10 mouse cellular contexts compared by ENCODE assay signal in the genomic region with DNA sequence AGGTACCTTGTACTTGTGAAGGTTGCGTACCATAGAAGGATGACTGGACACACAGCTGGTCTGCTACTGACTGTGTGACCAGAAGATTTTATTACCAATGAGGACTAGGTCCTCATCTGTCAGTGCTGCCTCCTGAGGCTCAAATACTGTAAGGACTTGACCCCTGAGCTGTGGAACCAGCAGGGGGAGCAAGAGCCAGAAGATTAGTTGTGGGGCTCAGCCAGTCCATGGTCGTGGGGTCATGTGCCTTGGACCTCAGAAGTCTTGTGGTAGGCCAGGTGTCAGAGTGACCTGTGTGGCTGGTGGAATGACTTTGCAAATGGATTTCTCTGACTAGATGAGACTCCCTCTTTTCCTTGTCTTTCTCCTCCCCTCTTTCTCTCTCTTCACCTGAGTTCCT. TPM values are rescaled to one million over a fixed set of nuclear protein-coding genes. Genes with fewer than 3 reads are reported as not detected.
DNase-seq lines count a peak whose midpoint lies in the region; ATAC-seq and TF ChIP-seq lines count a peak whose summit lies in the region.
"Had no signal": no experiment of that assay in that cellular context is flagged by ENCODE, and none has a peak within 500 bp of the region (broad histone marks: within the 10 kb centered on the region; RNA-seq: fewer than 3 reads in every experiment).

No protein-coding gene starts in this region.

- H3K4me3 ChIP-seq in kidney, embryonic 14.5 days (ENCODE audit: low read length), result no peak overlapping the region
- H3K4me3 ChIP-seq in ES-Bruce4 (ENCODE audit: low read depth, low read length), result no peak overlapping the region
- H3K4me3 ChIP-seq in liver, embryonic 14.5 days (ENCODE audit: insufficient read depth in 1 of 2, low read depth in 2 of 2, low read length in 2 of 2), result no peak overlapping the region
- no peak overlapping the region for H3K4me3 ChIP-seq in midbrain, embryonic 10.5 days

- H3K27ac ChIP-seq in kidney, embryonic 14.5 days (ENCODE audit: low read depth, low read length), result no peak overlapping the region
- no peak overlapping the region for H3K27ac ChIP-seq in ES-Bruce4 (ENCODE audit: insufficient read depth, low read length)
- no peak overlapping the region for H3K27ac ChIP-seq in liver, embryonic 14.5 days
- no peak overlapping the region for H3K27ac ChIP-seq in midbrain, embryonic 10.5 days (replicated peaks)

- peak; percentile 1 to 35 for DNase-seq in kidney, adult 8-10 months
- DNase-seq in adrenal gland, postnatal 14 days, result peak; percentile 57
- DNase-seq in liver, embryonic 14.5 days (ENCODE audit: low read depth in 3 of 3, low spot score in 3 of 3), result no peak
- no peak for DNase-seq in yolk sac, embryonic 10.5 days (ENCODE audit: low spot score)
- DNase-seq in cerebellum, adult 11-12 months, result no peak
- no peak for DNase-seq in midbrain, embryonic 10.5 days (ENCODE audit: low spot score)

- H3K4me1 ChIP-seq in kidney, embryonic 14.5 days (ENCODE audit: control insufficient read depth, insufficient read depth, low read length), result no peaks in the 10 kb centered on the region
- H3K4me1 ChIP-seq in ES-Bruce4 (ENCODE audit: control insufficient read depth, insufficient read depth, low read length), result no peaks in the 10 kb centered on the region
- no peaks in the 10 kb centered on the region for H3K4me1 ChIP-seq in liver, embryonic 14.5 days (replicated peaks; ENCODE audit: control insufficient read depth in 2 of 2, insufficient read depth in 2 of 2, low read length in 1 of 2)
- H3K4me1 ChIP-seq in midbrain, embryonic 10.5 days, result no peaks in the 10 kb centered on the region

- H3K36me3 ChIP-seq in kidney, embryonic 14.5 days (ENCODE audit: control insufficient read depth, insufficient read depth, low read length), result no peaks in the 10 kb centered on the region
- H3K36me3 ChIP-seq in ES-Bruce4 (ENCODE audit: control insufficient read depth, insufficient read depth, low read length, poor library complexity, severe bottlenecking), result no peaks in the 10 kb centered on the region
- no peaks in the 10 kb centered on the region for H3K36me3 ChIP-seq in liver, embryonic 14.5 days (replicated peaks; ENCODE audit: control insufficient read depth, insufficient read depth, low read depth)
- no peaks in the 10 kb centered on the region for H3K36me3 ChIP-seq in midbrain, embryonic 10.5 days

- TF ChIP-seq POLR2A in ES-Bruce4 (IDR thresholded peaks at IDR 0.05; ENCODE audit: insufficient read depth, low read length), result no peak

- H3K9me3 ChIP-seq in kidney, embryonic 14.5 days (ENCODE audit: control insufficient read depth, low read length), result no peaks in the 10 kb centered on the region
- H3K9me3 ChIP-seq in ES-Bruce4 (replicated peaks; ENCODE audit: control insufficient read depth, insufficient read depth, low read length, poor library complexity, severe bottlenecking), result no peaks in the 10 kb centered on the region
- H3K9me3 ChIP-seq in liver, embryonic 14.5 days (ENCODE audit: control insufficient read depth, low read length), result no peaks in the 10 kb centered on the region
- H3K9me3 ChIP-seq in midbrain, embryonic 10.5 days (replicated peaks), result no peaks in the 10 kb centered on the region

- H3K9ac ChIP-seq in kidney, embryonic 14.5 days (ENCODE audit: low read depth, low read length), result no peak overlapping the region
- no peak overlapping the region for H3K9ac ChIP-seq in ES-Bruce4 (ENCODE audit: low read depth, poor library complexity, severe bottlenecking)
- no peak overlapping the region for H3K9ac ChIP-seq in liver, embryonic 14.5 days (replicated peaks)

- peak; percentile 46 for TF ChIP-seq CTCF in ES-Bruce4 (IDR thresholded peaks at IDR 0.05; ENCODE audit: low read depth, low read length)
- TF ChIP-seq CTCF in liver, embryonic 14.5 days (IDR thresholded peaks at IDR 0.05; ENCODE audit: low read depth), result peak; percentile 61

- no peak for TF ChIP-seq EP300 in ES-Bruce4 (IDR thresholded peaks at IDR 0.05; ENCODE audit: insufficient read depth, low read depth, low read length)
- TF ChIP-seq EP300 in liver, embryonic 14.5 days (IDR thresholded peaks at IDR 0.05; ENCODE audit: low read depth), result no peak

- WGBS in kidney, embryonic 14.5 days, result 78% methylated on average over 2 of the region's 2 CpGs
- 45% methylated on average over 2 of the region's 2 CpGs for WGBS in liver, embryonic 14.5 days (ENCODE audit: insufficient replicate concordance)
- 84% methylated on average over 2 of the region's 2 CpGs for WGBS in midbrain, embryonic 10.5 days

- ATAC-seq in kidney, embryonic 14.5 days (ENCODE audit: low FRiP score, low TSS enrichment), result no peak
- ATAC-seq in liver, embryonic 14.5 days (ENCODE audit: insufficient read depth), result no peak

- H3K4me2 ChIP-seq in kidney, embryonic 14.5 days (replicated peaks; ENCODE audit: low read depth, low read length), result no peak overlapping the region
- H3K4me2 ChIP-seq in liver, embryonic 14.5 days (ENCODE audit: low read depth), result no peak overlapping the region

- H3K27me3 ChIP-seq in kidney, embryonic 14.5 days (ENCODE audit: control insufficient read depth, insufficient read depth, low read length), result no peaks in the 10 kb centered on the region
- no peaks in the 10 kb centered on the region; the same call in 1 of the 2 replicates for H3K27me3 ChIP-seq in ES-Bruce4 (ENCODE audit: control insufficient read depth, insufficient read depth, low read length, poor library complexity, severe bottlenecking)
- no peaks in the 10 kb centered on the region for H3K27me3 ChIP-seq in liver, embryonic 14.5 days (ENCODE audit: control insufficient read depth, insufficient read depth, low read length)
- H3K27me3 ChIP-seq in midbrain, embryonic 10.5 days (ENCODE audit: low read depth, poor library complexity, severe bottlenecking), result no peaks in the 10 kb centered on the region

RNA-seq across cellular contexts. Expression of a gene that starts 29.5 kb away (rescaled TPM):
- polyA plus RNA-seq in kidney, embryonic 14.5 days (2014; fragmentation: Nextera tagmentation; extraction: Ambion mirVana), result not detected in 2 replicates
- not detected in 2 replicates for polyA plus RNA-seq in ES-Bruce4 (2011; ENCODE audit: insufficient read depth, insufficient read length, low read depth, missing spikeins)
- not detected in 2 replicates for total RNA-seq in adrenal gland, postnatal 14 days (2021)
- polyA plus RNA-seq in liver, embryonic 14.5 days (2012; rRNA removed), result not detected in 2 replicates
- polyA plus RNA-seq in liver, embryonic 14.5 days (2014; fragmentation: Nextera tagmentation; extraction: Ambion mirVana), result not detected in 2 replicates
- 1.4 and 2.0 TPM in 2 replicates for polyA plus RNA-seq in midbrain, embryonic 10.5 days (2016; fragmentation: Nextera tagmentation; extraction: Ambion mirVana)
- total RNA-seq: layer of hippocampus, postnatal 25 days; neutrophil, adult 5-6 weeks had no signal

RNA-seq across cellular contexts. Expression of a gene that starts 52.8 kb away (rescaled TPM):
- 0.94 and 2.2 TPM in 2 replicates for polyA plus RNA-seq in kidney, embryonic 14.5 days (2014; fragmentation: Nextera tagmentation; extraction: Ambion mirVana)
- polyA plus RNA-seq in ES-Bruce4 (2011; ENCODE audit: insufficient read depth, insufficient read length, low read depth, missing spikeins), result 10.9 and 11.3 TPM in 2 replicates
- 17.4 and 17.5 TPM in 2 replicates for total RNA-seq in adrenal gland, postnatal 14 days (2021)
- polyA plus RNA-seq in liver, embryonic 14.5 days (2012; rRNA removed), result 0.14 and 0.26 TPM in 2 replicates
- polyA plus RNA-seq in liver, embryonic 14.5 days (2014; fragmentation: Nextera tagmentation; extraction: Ambion mirVana), result 0.29 and 0.49 TPM in 2 replicates
- polyA plus RNA-seq in midbrain, embryonic 10.5 days (2016; fragmentation: Nextera tagmentation; extraction: Ambion mirVana), result 1.2 and 1.8 TPM in 2 replicates

Comparison
In these comparisons a context has a peak if more than half of its experiments do, and no peak if none do; other contexts are left out.
1. DNase-seq: peak in kidney, adult 8-10 months (2 of 2) and adrenal gland, postnatal 14 days (single experiment); none in liver, embryonic 14.5 days (0 of 3), yolk sac, embryonic 10.5 days (single experiment), cerebellum, adult 11-12 months (single experiment) and midbrain, embryonic 10.5 days (single experiment).